Mouse (Mus musculus) frontal cortex, postnatal 10 days (tissue): Measurements from ENCODE around the gene Rnf4.

Experiments used
- DNase-seq, 2 experiments: peaks; one replicate each; pipeline ENCODE4 v3.0.0; 2022; ENCODE audit warnings: low spot score in 2 of 2, mixed read lengths in 1 of 2

The Rnf4 gene

GRCm38 (mm10) chr5:34336097-34336774, at the start of gene Rnf4:
Gene Rnf4 (plus strand): TSS chr5:34336289.
- peak; percentile 97 to 98 for DNase-seq

GRCm38 (mm10) chr5:34286516-34286915, 49.6 kb upstream of the Rnf4 start:
- DNase-seq = no peak

GRCm38 (mm10) chr5:34287001-34287837, 48.9 kb upstream of the Rnf4 start:
- peak in 1 of 2 experiments; percentile 27 for DNase-seq

- DNase-seq = no peak
Measured at GRCm38 (mm10) chr5:34287838-34288145, 48.3 kb upstream of the Rnf4 start.

- peak; percentile 94 to 95 for DNase-seq
Measured at GRCm38 (mm10) chr5:34288154-34288716, 47.9 kb upstream of the Rnf4 start, which contains the start of the genes Zfyve28 and Cfap99. Gene Zfyve28 (minus strand): TSS chr5:34288449. Gene Cfap99 (plus strand): TSS chr5:34288600.

GRCm38 (mm10) chr5:34289286-34289685, 46.8 kb upstream of the Rnf4 start:
- DNase-seq = no peak

GRCm38 (mm10) chr5:34293363-34293762, 42.7 kb upstream of the Rnf4 start:
- no peak for DNase-seq

- no peak for DNase-seq
Measured at GRCm38 (mm10) chr5:34294696-34295095, 41.4 kb upstream of the Rnf4 start.

GRCm38 (mm10) chr5:34295141-34295540, 40.9 kb upstream of the Rnf4 start:
- no peak for DNase-seq

- DNase-seq = no peak
Measured at GRCm38 (mm10) chr5:34298061-34298460, 38.0 kb upstream of the Rnf4 start.

GRCm38 (mm10) chr5:34298937-34299535, 37.1 kb upstream of the Rnf4 start:
- DNase-seq = no peak

- no peak for DNase-seq
Measured at GRCm38 (mm10) chr5:34302377-34302776, 33.7 kb upstream of the Rnf4 start.

GRCm38 (mm10) chr5:34309016-34309415, 27.1 kb upstream of the Rnf4 start:
- DNase-seq = no peak

GRCm38 (mm10) chr5:34319491-34320034, 16.5 kb upstream of the Rnf4 start:
- no peak for DNase-seq

- no peak for DNase-seq
Measured at GRCm38 (mm10) chr5:34321236-34321635, 14.9 kb upstream of the Rnf4 start.

- DNase-seq = no peak
Measured at GRCm38 (mm10) chr5:34325286-34325685, 10.8 kb upstream of the Rnf4 start.

- no peak for DNase-seq
Measured at GRCm38 (mm10) chr5:34326249-34326691, 9.8 kb upstream of the Rnf4 start.

GRCm38 (mm10) chr5:34326875-34327576, 9.1 kb upstream of the Rnf4 start:
- DNase-seq = peak; percentile 17 to 24

GRCm38 (mm10) chr5:34330136-34330535, 6.0 kb upstream of the Rnf4 start:
- DNase-seq = no peak

GRCm38 (mm10) chr5:34334081-34334480, 2.0 kb upstream of the Rnf4 start:
- no peak for DNase-seq

- DNase-seq = no peak
Measured at GRCm38 (mm10) chr5:34335539-34336096, 471 bp upstream of the Rnf4 start.
